Mouse (Mus musculus): ENCODE measurements around the gene Ppat. TPM values are rescaled to one million over a fixed set of nuclear protein-coding genes. Genes with fewer than 3 reads are reported as not detected.

Gene Ppat
- polyA plus RNA-seq, 1 experiment: 89.3 TPM

DNA sequence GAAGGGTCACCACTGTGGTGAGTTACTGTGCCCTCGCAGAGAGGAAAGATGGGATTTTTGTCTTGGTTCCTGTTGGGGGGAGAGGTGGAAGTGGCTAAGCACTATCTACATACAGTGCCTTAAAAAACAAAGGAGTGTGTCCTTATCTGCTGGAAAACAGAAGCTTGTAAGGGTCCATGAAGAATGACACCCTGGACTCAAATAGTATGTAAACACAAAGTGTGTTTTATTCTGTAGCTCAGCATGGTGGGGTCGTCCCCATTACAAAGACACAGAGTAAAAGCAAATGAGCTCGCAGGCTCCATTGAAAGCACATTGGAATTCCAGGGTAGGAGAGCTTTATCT lies 45.3 kb downstream of the Ppat start:
- Histone ChIP-seq H3K4me3 (ENCODE audit: low read depth, low read length) (peak overlapping the region; percentile 76), H3K9me3 (replicated peaks; ENCODE audit: control insufficient read depth, insufficient read depth, low read length, poor library complexity, severe bottlenecking) (no peaks in the 10 kb centered on the region), H3K27me3 (ENCODE audit: control insufficient read depth, insufficient read depth, low read length, poor library complexity, severe bottlenecking) (no peaks in the 10 kb centered on the region), H3K36me3 (ENCODE audit: control insufficient read depth, insufficient read depth, low read length, poor library complexity, severe bottlenecking) (peaks cover 6% of the 10 kb centered on the region; the same call in 1 of the 2 replicates), H3K9ac (ENCODE audit: low read depth, poor library complexity, severe bottlenecking) (peak overlapping the region; percentile 43), H3K27ac (ENCODE audit: insufficient read depth, low read length) (peak overlapping the region; percentile 20), H3K4me1 (ENCODE audit: control insufficient read depth, insufficient read depth, low read length) (no peaks in the 10 kb centered on the region)
- TF ChIP-seq POLR2A (IDR thresholded peaks at IDR 0.05; ENCODE audit: insufficient read depth, low read length) (no peak), EP300 (IDR thresholded peaks at IDR 0.05; ENCODE audit: insufficient read depth, low read depth, low read length) (no peak), CTCF (IDR thresholded peaks at IDR 0.05; ENCODE audit: low read depth, low read length) (no peak)

GRCm38 (mm10) chr5:76905405-76906154 lies 45.8 kb downstream of the Ppat start, which contains the start of gene Aasdh:
Gene Aasdh, minus strand, starts transcription at chr5:76905514.
- Histone ChIP-seq H3K9me3 (replicated peaks; ENCODE audit: control insufficient read depth, insufficient read depth, low read length, poor library complexity, severe bottlenecking) (no peaks in the 10 kb centered on the region), H3K9ac (ENCODE audit: low read depth, poor library complexity, severe bottlenecking) (peak within 1 kb of the TSS; percentile 43), H3K4me1 (ENCODE audit: control insufficient read depth, insufficient read depth, low read length) (no peaks in the 10 kb centered on the region), H3K4me3 (ENCODE audit: low read depth, low read length) (peak within 1 kb of the TSS; percentile 76), H3K27me3 (ENCODE audit: control insufficient read depth, insufficient read depth, low read length, poor library complexity, severe bottlenecking) (no peaks in the 10 kb centered on the region), H3K36me3 (ENCODE audit: control insufficient read depth, insufficient read depth, low read length, poor library complexity, severe bottlenecking) (peaks cover 7% of the 10 kb centered on the region; the same call in 1 of the 2 replicates), H3K27ac (ENCODE audit: insufficient read depth, low read length) (peak within 1 kb of the TSS; percentile 89)
- TF ChIP-seq CTCF (IDR thresholded peaks at IDR 0.05; ENCODE audit: low read depth, low read length) (no peak), POLR2A (IDR thresholded peaks at IDR 0.05; ENCODE audit: insufficient read depth, low read length) (peak; percentile 90), EP300 (IDR thresholded peaks at IDR 0.05; ENCODE audit: insufficient read depth, low read depth, low read length) (0 out of 2 replicates have a peak, but pooled peaks have one; percentile 46)

DNA sequence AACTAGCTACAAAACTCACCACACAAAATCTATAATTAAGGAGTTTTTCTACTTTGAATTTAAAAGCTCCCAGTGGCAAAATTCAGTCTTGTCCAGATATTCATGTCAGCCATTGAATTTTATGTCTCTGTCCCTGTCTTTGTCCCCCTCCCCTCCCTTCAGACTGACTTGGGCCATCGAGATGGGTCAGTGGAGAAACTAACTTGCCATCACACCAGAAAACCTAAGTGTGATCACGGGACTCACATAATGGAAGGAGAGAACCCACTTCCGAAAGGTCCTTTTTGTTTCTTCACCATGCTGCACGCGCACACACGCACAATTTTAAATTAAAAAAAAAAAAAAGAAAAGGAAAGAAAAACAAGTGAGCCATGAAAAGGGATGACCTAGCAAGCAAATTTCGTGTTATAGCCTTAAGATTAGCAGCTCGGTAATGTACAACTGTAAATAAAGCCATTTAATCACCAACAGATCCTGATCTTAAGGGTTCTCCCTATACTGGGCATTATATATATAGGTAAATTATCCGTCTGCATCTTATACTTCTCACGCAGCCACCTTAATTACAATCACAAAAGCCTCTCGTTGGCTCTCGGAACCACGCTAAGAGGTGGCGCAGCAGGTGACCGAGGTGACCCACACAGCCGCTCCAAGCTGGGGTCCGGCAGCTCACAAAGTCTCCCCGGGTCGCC lies 46.5 kb downstream of the Ppat start:
- H3K4me3 ChIP-seq (ENCODE audit: low read depth, low read length): peak overlapping the region; percentile 76

DNA sequence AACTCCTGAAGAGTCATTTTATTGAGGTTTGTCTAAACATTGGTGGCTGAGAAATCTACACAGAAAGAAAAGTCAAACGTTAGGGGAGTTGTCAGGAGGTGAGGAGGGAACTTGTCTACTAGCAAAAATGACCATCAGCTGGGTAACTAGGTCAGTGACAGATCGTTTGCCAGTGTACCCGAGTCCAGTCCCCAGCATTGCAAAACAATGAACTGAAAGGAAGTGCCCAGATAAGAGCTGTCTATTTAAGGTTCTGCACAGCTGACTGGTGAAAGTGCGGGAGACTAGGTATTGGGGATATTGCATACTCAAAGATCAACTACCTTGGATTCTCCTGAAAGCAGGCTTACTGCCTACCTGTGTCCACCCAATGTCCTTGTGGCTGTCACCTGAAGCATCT lies 49.2 kb downstream of the Ppat start:
- TF ChIP-seq EP300 (IDR thresholded peaks at IDR 0.05; ENCODE audit: insufficient read depth, low read depth, low read length) (no peak), POLR2A (IDR thresholded peaks at IDR 0.05; ENCODE audit: insufficient read depth, low read length) (no peak), CTCF (IDR thresholded peaks at IDR 0.05; ENCODE audit: low read depth, low read length) (no peak)
- Histone ChIP-seq H3K4me3 (ENCODE audit: low read depth, low read length) (no peak overlapping the region), H3K27ac (ENCODE audit: insufficient read depth, low read length) (no peak overlapping the region), H3K36me3 (ENCODE audit: control insufficient read depth, insufficient read depth, low read length, poor library complexity, severe bottlenecking) (peaks cover 11% of the 10 kb centered on the region; the same call in 1 of the 2 replicates), H3K4me1 (ENCODE audit: control insufficient read depth, insufficient read depth, low read length) (no peaks in the 10 kb centered on the region), H3K9me3 (replicated peaks; ENCODE audit: control insufficient read depth, insufficient read depth, low read length, poor library complexity, severe bottlenecking) (no peaks in the 10 kb centered on the region), H3K9ac (ENCODE audit: low read depth, poor library complexity, severe bottlenecking) (no peak overlapping the region), H3K27me3 (ENCODE audit: control insufficient read depth, insufficient read depth, low read length, poor library complexity, severe bottlenecking) (no peaks in the 10 kb centered on the region)

More for the DNA sequence above, 46.5 kb downstream of the Ppat start:
- TF ChIP-seq CTCF (IDR thresholded peaks at IDR 0.05; ENCODE audit: low read depth, low read length): no peak
- Histone ChIP-seq H3K36me3 (ENCODE audit: control insufficient read depth, insufficient read depth, low read length, poor library complexity, severe bottlenecking) (peaks cover 9% of the 10 kb centered on the region; the same call in 1 of the 2 replicates), H3K9me3 (replicated peaks; ENCODE audit: control insufficient read depth, insufficient read depth, low read length, poor library complexity, severe bottlenecking) (no peaks in the 10 kb centered on the region), H3K27ac (ENCODE audit: insufficient read depth, low read length) (peak overlapping the region; percentile 89), H3K27me3 (ENCODE audit: control insufficient read depth, insufficient read depth, low read length, poor library complexity, severe bottlenecking) (no peaks in the 10 kb centered on the region), H3K9ac (ENCODE audit: low read depth, poor library complexity, severe bottlenecking) (peak overlapping the region; percentile 43), H3K4me1 (ENCODE audit: control insufficient read depth, insufficient read depth, low read length) (no peaks in the 10 kb centered on the region)

GRCm38 (mm10) chr5:76893084-76893483 lies 58.3 kb downstream of the Ppat start:
- Histone ChIP-seq H3K4me3 (ENCODE audit: low read depth, low read length) (no peak overlapping the region), H3K36me3 (ENCODE audit: control insufficient read depth, insufficient read depth, low read length, poor library complexity, severe bottlenecking) (peaks cover 18% of the 10 kb centered on the region)

DNA sequence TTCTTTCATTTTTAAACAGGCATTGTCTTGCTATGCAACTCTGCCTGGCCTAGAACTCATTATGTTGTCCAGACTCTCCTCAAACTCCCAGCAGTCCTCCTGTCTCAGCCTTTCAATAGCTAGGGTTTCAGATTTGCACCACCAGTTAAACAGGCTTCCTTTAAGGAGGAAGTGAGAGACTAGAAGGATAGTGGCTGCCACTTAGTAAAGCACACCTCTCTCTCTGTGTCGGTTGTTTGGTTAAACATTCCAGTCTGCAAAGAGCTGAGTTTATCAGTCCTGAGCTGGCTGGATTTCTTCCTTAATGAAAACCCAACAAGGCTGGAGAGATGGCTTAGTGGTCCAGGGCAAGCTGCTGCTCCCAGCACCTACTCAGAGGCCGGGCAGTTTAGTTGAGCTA lies 58.8 kb downstream of the Ppat start:
- Histone ChIP-seq H3K36me3 (ENCODE audit: control insufficient read depth, insufficient read depth, low read length, poor library complexity, severe bottlenecking) (peaks cover 20% of the 10 kb centered on the region), H3K27me3 (ENCODE audit: control insufficient read depth, insufficient read depth, low read length, poor library complexity, severe bottlenecking) (no peaks in the 10 kb centered on the region), H3K9me3 (replicated peaks; ENCODE audit: control insufficient read depth, insufficient read depth, low read length, poor library complexity, severe bottlenecking) (no peaks in the 10 kb centered on the region), H3K4me3 (ENCODE audit: low read depth, low read length) (no peak overlapping the region), H3K27ac (ENCODE audit: insufficient read depth, low read length) (no peak overlapping the region), H3K4me1 (ENCODE audit: control insufficient read depth, insufficient read depth, low read length) (no peaks in the 10 kb centered on the region), H3K9ac (ENCODE audit: low read depth, poor library complexity, severe bottlenecking) (no peak overlapping the region)
- TF ChIP-seq POLR2A (IDR thresholded peaks at IDR 0.05; ENCODE audit: insufficient read depth, low read length) (no peak), CTCF (IDR thresholded peaks at IDR 0.05; ENCODE audit: low read depth, low read length) (no peak), EP300 (IDR thresholded peaks at IDR 0.05; ENCODE audit: insufficient read depth, low read depth, low read length) (no peak)

More at GRCm38 (mm10) chr5:76893084-76893483, 58.3 kb downstream of the Ppat start:
- H3K9ac ChIP-seq (ENCODE audit: low read depth, poor library complexity, severe bottlenecking): no peak overlapping the region
- H3K9me3 ChIP-seq (replicated peaks; ENCODE audit: control insufficient read depth, insufficient read depth, low read length, poor library complexity, severe bottlenecking): no peaks in the 10 kb centered on the region
- no peaks in the 10 kb centered on the region for H3K4me1 ChIP-seq (ENCODE audit: control insufficient read depth, insufficient read depth, low read length)
- no peaks in the 10 kb centered on the region for H3K27me3 ChIP-seq (ENCODE audit: control insufficient read depth, insufficient read depth, low read length, poor library complexity, severe bottlenecking)
- TF ChIP-seq EP300 (IDR thresholded peaks at IDR 0.05; ENCODE audit: insufficient read depth, low read depth, low read length) (no peak), CTCF (IDR thresholded peaks at IDR 0.05; ENCODE audit: low read depth, low read length) (no peak), POLR2A (IDR thresholded peaks at IDR 0.05; ENCODE audit: insufficient read depth, low read length) (no peak)
- H3K27ac ChIP-seq (ENCODE audit: insufficient read depth, low read length): no peak overlapping the region
